Mouse (Mus musculus) forebrain, embryonic 16.5 days (tissue): ENCODE results near the gene Il1r2. TPM values are rescaled to one million over a fixed set of nuclear protein-coding genes. Genes with fewer than 3 reads are reported as not detected.

ENCODE experiments used
- ATAC-seq: fragments of 200-750 bp; cut with Nextera tagmentation; 2 replicates; pipeline ENCODE4 v1.8.0; 2017; ENCODE audit warnings: mild to moderate bottlenecking, moderate library complexity
- H3K27ac ChIP-seq: fragments of 300-500 bp; sonication (generic); 2 replicates; pipeline ENCODE4 v1.5.1; 2014; ENCODE audit warnings: low read length, control low read depth
- H3K27me3 ChIP-seq: fragments of 300-500 bp; sonication (generic); replicated peaks from 2 replicates; pipeline ENCODE4 v1.6.1; 2014; ENCODE audit warnings: low read length; ENCODE audit not compliant: control insufficient read depth, insufficient read depth
- H3K36me3 ChIP-seq: fragments of 300-500 bp; sonication (generic); 2 replicates; pipeline ENCODE4 v1.6.1; 2014; ENCODE audit not compliant: control insufficient read depth, insufficient read depth
- H3K4me1 ChIP-seq: fragments of 300-500 bp; sonication (generic); replicated peaks from 2 replicates; pipeline ENCODE4 v1.6.1; 2014; ENCODE audit warnings: low read length; ENCODE audit not compliant: control insufficient read depth, insufficient read depth
- H3K4me2 ChIP-seq: fragments of 300-500 bp; sonication (generic); 2 replicates; pipeline ENCODE4 v1.6.1; 2014; ENCODE audit warnings: mild to moderate bottlenecking, low read length, control low read depth
- H3K4me3 ChIP-seq: fragments of 300-500 bp; sonication (generic); replicated peaks from 2 replicates; pipeline ENCODE4 v1.5.1; 2014; ENCODE audit warnings: mild to moderate bottlenecking, low read length, control low read depth
- H3K9ac ChIP-seq: fragments of 300-500 bp; sonication (generic); replicated peaks from 2 replicates; pipeline ENCODE4 v1.6.1; 2014; ENCODE audit warnings: low read depth, low read length, control low read depth
- H3K9me3 ChIP-seq: fragments of 300-500 bp; sonication (generic); 2 replicates; pipeline ENCODE4 v1.6.1; 2016; ENCODE audit warnings: low read length; ENCODE audit not compliant: control insufficient read depth
- WGBS: fragments of 180-500 bp; shearing (Covaris S2); extraction: QIAGEN DNeasy Blood & Tissue Kit; methylation state at CpG from one replicate; pipeline ENCODE4 v1.1.7; 2014; 5-methylcytosine and 5-hydroxymethylcytosine counted together
- polyA plus RNA-seq: library from polyadenylated mRNA; unstranded; fragments of >200 nt; fragmentation: Nextera tagmentation; extraction: Ambion mirVana; gene quantifications from 2 replicates; pipeline ENCODE4 v1.2.1, GENCODE M21; 2015

Il1r2 gene
- polyA plus RNA-seq, 1 experiment from 2014 or later = 0.20 TPM

DNA sequence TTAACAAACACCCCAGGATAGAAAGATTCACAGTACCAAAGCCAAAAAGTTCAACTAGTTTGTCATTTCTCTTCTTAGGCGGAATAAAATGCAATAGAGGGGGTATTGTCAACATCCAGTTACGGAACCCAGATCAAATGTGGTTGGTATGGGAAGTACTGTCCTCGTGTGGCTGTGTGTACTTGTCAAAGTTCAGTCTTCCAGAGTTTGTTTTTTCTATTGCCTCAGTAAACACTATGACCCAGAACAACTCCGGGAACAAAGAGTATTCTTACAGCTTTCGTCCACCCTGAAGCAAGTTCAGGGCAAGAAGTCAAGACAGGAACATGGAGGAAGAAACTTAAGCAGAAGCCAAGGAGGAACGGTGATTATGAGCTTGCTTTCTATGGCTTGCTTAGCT lies 82.2 kb downstream of the Il1r2 start:
- no peak for ATAC-seq
- no peak overlapping the region for H3K9ac ChIP-seq
- H3K9me3 ChIP-seq = no peaks in the 10 kb centered on the region
- H3K27me3 ChIP-seq = no peaks in the 10 kb centered on the region
- no peak overlapping the region for H3K4me3 ChIP-seq
- no peaks in the 10 kb centered on the region for H3K4me1 ChIP-seq
- no peak overlapping the region for H3K27ac ChIP-seq
- H3K4me2 ChIP-seq = no peak overlapping the region
- 86% methylated on average over 6 of the region's 6 CpGs for WGBS
- H3K36me3 ChIP-seq = no peaks in the 10 kb centered on the region

DNA sequence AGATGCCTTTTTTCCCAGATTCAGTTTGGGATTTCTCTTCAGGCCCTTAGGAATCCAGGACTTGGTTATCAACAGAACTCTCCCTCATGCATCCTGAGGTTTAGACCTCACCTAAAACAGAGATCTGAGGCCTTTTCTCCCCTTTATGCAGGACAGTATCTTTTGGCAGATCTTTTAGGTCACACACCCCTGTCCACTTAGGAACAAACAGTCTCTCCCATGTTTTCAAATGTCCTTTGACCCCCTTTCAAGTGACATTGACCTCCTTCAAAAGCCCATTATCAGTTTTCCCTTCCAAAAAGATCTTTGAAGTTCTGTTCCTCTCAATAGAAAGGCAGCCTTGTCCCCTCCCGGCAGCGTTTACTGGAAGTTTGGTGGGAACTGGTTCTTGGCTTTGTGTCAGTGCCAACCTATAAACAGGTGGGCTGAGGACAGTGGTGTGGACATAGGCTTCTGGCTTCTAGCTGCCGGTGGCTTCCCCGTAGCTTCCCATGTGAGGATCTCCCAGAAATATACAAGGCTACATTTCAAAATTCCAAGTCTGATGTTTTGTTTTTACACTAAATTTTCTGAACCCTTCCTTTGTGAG lies 89.5 kb downstream of the Il1r2 start:
- H3K27me3 ChIP-seq = no peaks in the 10 kb centered on the region
- ATAC-seq = no peak
- H3K27ac ChIP-seq = no peak overlapping the region
- 79% methylated on average over 4 of the region's 4 CpGs for WGBS
- no peak overlapping the region for H3K4me2 ChIP-seq
- H3K4me1 ChIP-seq = no peaks in the 10 kb centered on the region
- H3K4me3 ChIP-seq = no peak overlapping the region
- no peak overlapping the region for H3K9ac ChIP-seq
- H3K36me3 ChIP-seq = no peaks in the 10 kb centered on the region
- H3K9me3 ChIP-seq = 0 out of 2 replicates have a peak, but pooled peaks cover 3% of the 10 kb centered on the region

DNA sequence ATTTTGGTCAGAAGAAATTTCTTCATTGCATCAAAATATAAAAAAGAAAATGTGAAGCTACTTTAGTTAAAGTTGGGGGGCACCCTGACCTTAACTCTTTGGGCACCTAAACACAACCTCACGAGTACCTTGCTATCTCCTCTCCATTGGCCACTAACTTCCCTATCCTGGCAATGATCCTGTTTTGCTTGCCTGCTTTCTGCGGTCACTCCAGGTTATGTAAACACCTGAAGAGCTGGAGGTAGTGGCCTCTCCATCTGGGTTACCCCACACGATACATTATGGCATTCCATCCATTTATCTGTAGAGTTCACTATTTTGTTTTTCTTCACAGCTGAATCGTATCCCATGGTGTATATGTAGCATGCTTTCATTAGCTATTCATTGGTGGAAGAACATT lies 90.5 kb downstream of the Il1r2 start:
- Histone ChIP-seq H3K4me1 (no peaks in the 10 kb centered on the region), H3K9me3 (0 out of 2 replicates have a peak, but pooled peaks cover 3% of the 10 kb centered on the region), H3K27ac (no peak overlapping the region), H3K36me3 (no peaks in the 10 kb centered on the region), H3K4me2 (no peak overlapping the region), H3K4me3 (no peak overlapping the region), H3K9ac (no peak overlapping the region), H3K27me3 (no peaks in the 10 kb centered on the region)
- WGBS = 90% methylated on average over 4 of the region's 4 CpGs
- no peak for ATAC-seq

DNA sequence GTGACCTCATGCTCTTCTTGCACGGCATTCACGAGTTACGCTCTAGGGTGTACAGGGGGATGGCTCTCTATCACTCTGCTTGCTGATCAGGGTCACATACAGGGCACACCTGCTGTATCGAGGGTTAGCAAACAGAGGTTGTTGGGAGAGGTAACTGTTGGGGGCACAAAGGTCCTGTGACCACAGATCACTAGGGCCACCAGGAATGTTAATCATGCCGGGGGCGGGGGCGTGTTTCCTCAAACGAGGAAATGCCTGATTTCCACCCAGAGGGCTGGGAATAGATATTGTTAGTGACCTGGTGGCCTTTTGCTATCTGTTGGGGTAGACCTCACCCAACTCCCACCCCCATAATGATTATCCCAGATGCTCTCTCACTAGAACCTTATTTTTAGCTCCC lies 93.7 kb downstream of the Il1r2 start:
- H3K4me3 ChIP-seq = no peak overlapping the region
- ATAC-seq = no peak
- H3K9ac ChIP-seq = no peak overlapping the region
- H3K36me3 ChIP-seq = no peaks in the 10 kb centered on the region
- WGBS = 94% methylated on average over 8 of the region's 8 CpGs
- H3K27ac ChIP-seq = no peak overlapping the region
- no peaks in the 10 kb centered on the region for H3K4me1 ChIP-seq
- H3K4me2 ChIP-seq = no peak overlapping the region
- H3K9me3 ChIP-seq = 0 out of 2 replicates have a peak, but pooled peaks cover 3% of the 10 kb centered on the region
- no peaks in the 10 kb centered on the region for H3K27me3 ChIP-seq

DNA sequence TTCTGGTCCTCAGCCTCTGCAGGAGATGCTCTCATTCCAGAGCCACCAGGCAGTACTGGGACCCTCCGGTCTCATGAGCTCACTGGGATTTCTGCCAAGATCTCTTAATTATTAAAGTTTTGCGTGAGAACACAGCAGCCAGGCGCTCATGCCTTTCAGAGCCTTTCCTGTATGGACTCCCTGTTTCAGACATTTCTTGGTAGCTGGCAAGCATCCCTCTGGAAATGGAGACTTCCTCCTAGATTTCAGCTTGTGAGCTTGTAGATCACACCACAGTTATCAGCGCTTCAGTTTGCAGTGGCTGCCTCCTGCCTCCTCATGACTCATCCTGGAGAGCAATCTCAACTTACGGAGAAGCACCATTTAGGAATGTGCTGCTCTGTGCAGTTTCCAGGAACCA lies 98.0 kb downstream of the Il1r2 start:
- H3K36me3 ChIP-seq = no peaks in the 10 kb centered on the region
- H3K27ac ChIP-seq = no peak overlapping the region
- no peaks in the 10 kb centered on the region for H3K4me1 ChIP-seq
- H3K4me2 ChIP-seq = no peak overlapping the region
- no peak overlapping the region for H3K4me3 ChIP-seq
- H3K9ac ChIP-seq = no peak overlapping the region
- no peaks in the 10 kb centered on the region for H3K9me3 ChIP-seq
- H3K27me3 ChIP-seq = no peaks in the 10 kb centered on the region
- no peak for ATAC-seq
- WGBS = 47% methylated on average over 5 of the region's 5 CpGs

DNA sequence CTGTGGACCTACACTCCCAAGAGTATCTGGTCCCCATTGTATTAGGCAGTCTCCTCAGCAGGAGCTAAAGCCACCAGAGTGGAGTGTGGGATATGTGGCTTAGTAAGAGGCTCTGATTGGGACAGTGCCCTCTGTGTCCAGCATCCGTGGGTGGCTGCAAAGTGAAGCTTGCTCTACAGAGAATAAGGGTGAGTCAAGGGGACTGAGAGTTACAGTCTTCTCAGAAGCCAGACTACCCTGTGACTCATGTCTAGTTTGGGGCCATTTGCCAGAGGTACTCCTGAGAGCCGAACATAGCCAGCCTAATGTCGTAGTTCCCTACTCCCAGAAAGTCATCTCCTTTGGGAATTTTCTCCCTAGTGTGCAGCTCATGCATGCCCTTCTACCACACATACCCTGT lies 100.3 kb downstream of the Il1r2 start:
- WGBS = 80% methylated on average over 3 of the region's 3 CpGs
- no peaks in the 10 kb centered on the region for H3K4me1 ChIP-seq
- H3K36me3 ChIP-seq = no peaks in the 10 kb centered on the region
- H3K4me2 ChIP-seq = no peak overlapping the region
- H3K27me3 ChIP-seq = no peaks in the 10 kb centered on the region
- ATAC-seq = no peak
- no peaks in the 10 kb centered on the region for H3K9me3 ChIP-seq
- no peak overlapping the region for H3K4me3 ChIP-seq
- no peak overlapping the region for H3K27ac ChIP-seq
- no peak overlapping the region for H3K9ac ChIP-seq

Other genes starting within 250 kb of the Il1r2 start
- gene Map4k4, start 173.2 kb upstream of the Il1r2 start, polyA plus RNA-seq = 38.5 and 49.5 TPM in 2 replicates
- gene Il1r1, start 151.0 kb downstream of the Il1r2 start, polyA plus RNA-seq = 0.44 and 0.98 TPM in 2 replicates